Mouse (Mus musculus) embryo, embryonic 10.5 days (tissue): ENCODE measurements at regions not wholly inside any gene's neighbourhood (a gene's known extent, or its start where the extent isn't known, plus 50 kb on each side); places are given as distances from the start of the nearest gene placed in this dataset.

ENCODE experiments used
- DNase-seq: peaks from one replicate; pipeline ENCODE4 v3.0.0-alpha.2; 2015; ENCODE audit warnings: low spot score

GRCm38 (mm10) chr10:67663028-67663427, 114.3 kb upstream of the Ado start:
- no peak for DNase-seq

GRCm38 (mm10) chr10:67661666-67662065, 112.9 kb upstream of the Ado start:
- DNase-seq: no peak

- DNase-seq: no peak
These were observed 109.3 kb upstream of the Ado start for GRCm38 (mm10) chr10:67658005-67658545.

- no peak for DNase-seq
These were observed 108.5 kb upstream of the Ado start for GRCm38 (mm10) chr10:67657305-67657704.

- no peak for DNase-seq
These were observed 105.8 kb upstream of the Ado start for GRCm38 (mm10) chr10:67654518-67654917.

- DNase-seq: no peak
These were observed 103.5 kb upstream of the Ado start for GRCm38 (mm10) chr10:67652300-67652699.

GRCm38 (mm10) chr10:67651386-67651785, 102.6 kb upstream of the Ado start:
- DNase-seq: no peak

GRCm38 (mm10) chr10:67647777-67648727, 99.3 kb upstream of the Ado start:
- peak; percentile 46 for DNase-seq

GRCm38 (mm10) chr10:67646659-67647559, 98.2 kb upstream of the Ado start:
- DNase-seq: peak; percentile 40

- DNase-seq: no peak
These were observed 97.1 kb upstream of the Ado start for GRCm38 (mm10) chr10:67645821-67646220.

- peak; percentile 38 for DNase-seq
These were observed 95.5 kb upstream of the Ado start for GRCm38 (mm10) chr10:67644280-67644679.

GRCm38 (mm10) chr10:67643685-67644084, 94.9 kb upstream of the Ado start:
- no peak for DNase-seq

- peak; percentile 37 for DNase-seq
These were observed 88.6 kb upstream of the Ado start for GRCm38 (mm10) chr10:67637339-67637738.

- DNase-seq: peak; percentile 72
These were observed 87.8 kb upstream of the Ado start for GRCm38 (mm10) chr10:67636569-67636968.

GRCm38 (mm10) chr10:67634795-67635194, 86.0 kb upstream of the Ado start:
- no peak for DNase-seq

GRCm38 (mm10) chr10:67633063-67633462, 84.3 kb upstream of the Ado start:
- no peak for DNase-seq

GRCm38 (mm10) chr10:67623338-67623737, 74.6 kb upstream of the Ado start:
- DNase-seq: no peak

- DNase-seq: no peak
These were observed 71.3 kb upstream of the Ado start for GRCm38 (mm10) chr10:67620018-67620417.

- DNase-seq: no peak
These were observed 69.4 kb upstream of the Ado start for GRCm38 (mm10) chr10:67618112-67618511.

GRCm38 (mm10) chr10:67615016-67615415, 66.3 kb upstream of the Ado start:
- no peak for DNase-seq

GRCm38 (mm10) chr10:67610689-67611088, 61.9 kb upstream of the Ado start:
- DNase-seq: no peak

GRCm38 (mm10) chr10:67608033-67608432, 59.3 kb upstream of the Ado start:
- peak; percentile 29 for DNase-seq
